Mouse (Mus musculus) liver, embryonic 13.5 days (tissue): ENCODE data around the gene Rarg. TPM values are rescaled to one million over a fixed set of nuclear protein-coding genes. Genes with fewer than 3 reads are reported as not detected.
A peak's percentile ranks its signal among the peaks of the same experiment; 100 is the strongest.

Experiments used
- ATAC-seq: fragments of 200-750 bp; cut with Nextera tagmentation; 2 replicates; pipeline ENCODE4 v1.8.0; 2017; ENCODE audit warnings: low read depth, mild to moderate bottlenecking, moderate number of reproducible peaks, moderate library complexity
- DNase-seq: peaks from one replicate; pipeline ENCODE4 v3.0.0; 2022
- H3K27ac ChIP-seq: fragments of 300-500 bp; sonication (generic); 2 replicates; pipeline ENCODE4 v1.5.1; 2015; ENCODE audit warnings: moderate library complexity, mild to moderate bottlenecking, inconsistent platforms
- H3K27me3 ChIP-seq: fragments of 300-500 bp; sonication (generic); 2 replicates; pipeline ENCODE4 v1.6.1; 2015; ENCODE audit warnings: mild to moderate bottlenecking, inconsistent platforms
- H3K36me3 ChIP-seq: fragments of 300-500 bp; sonication (generic); 2 replicates; pipeline ENCODE4 v1.6.1; 2015; ENCODE audit warnings: mild to moderate bottlenecking, inconsistent platforms
- H3K4me1 ChIP-seq: fragments of 300-500 bp; sonication (generic); replicated peaks from 2 replicates; pipeline ENCODE4 v1.6.1; 2015; ENCODE audit warnings: inconsistent platforms
- H3K4me2 ChIP-seq: fragments of 300-500 bp; sonication (generic); 2 replicates; pipeline ENCODE4 v1.6.1; 2015; ENCODE audit warnings: inconsistent platforms, mild to moderate bottlenecking, moderate library complexity
- H3K4me3 ChIP-seq: fragments of 300-500 bp; sonication (generic); replicated peaks from 2 replicates; pipeline ENCODE4 v1.5.1; 2015; ENCODE audit warnings: mild to moderate bottlenecking, inconsistent platforms
- H3K9ac ChIP-seq: fragments of 300-500 bp; sonication (generic); 2 replicates; pipeline ENCODE4 v1.6.1; 2015; ENCODE audit warnings: mild to moderate bottlenecking, inconsistent platforms
- H3K9me3 ChIP-seq: fragments of 300-500 bp; sonication (generic); replicated peaks from 2 replicates; pipeline ENCODE4 v1.6.1; 2016; ENCODE audit warnings: inconsistent platforms
- WGBS: fragments of 180-500 bp; shearing (Covaris S2); methylation state at CpG from one replicate; pipeline ENCODE4 v1.1.7; 2015; ENCODE audit not compliant: insufficient replicate concordance; 5-methylcytosine and 5-hydroxymethylcytosine counted together
- polyA plus RNA-seq: library from polyadenylated mRNA; unstranded; fragments of >200 nt; fragmentation: Nextera tagmentation; extraction: Ambion mirVana; gene quantifications from 2 replicates; pipeline ENCODE4 v1.2.1, GENCODE M21; 2015

Rarg gene
- polyA plus RNA-seq, 1 experiment from 2014 or later, result 2.5 TPM

DNA sequence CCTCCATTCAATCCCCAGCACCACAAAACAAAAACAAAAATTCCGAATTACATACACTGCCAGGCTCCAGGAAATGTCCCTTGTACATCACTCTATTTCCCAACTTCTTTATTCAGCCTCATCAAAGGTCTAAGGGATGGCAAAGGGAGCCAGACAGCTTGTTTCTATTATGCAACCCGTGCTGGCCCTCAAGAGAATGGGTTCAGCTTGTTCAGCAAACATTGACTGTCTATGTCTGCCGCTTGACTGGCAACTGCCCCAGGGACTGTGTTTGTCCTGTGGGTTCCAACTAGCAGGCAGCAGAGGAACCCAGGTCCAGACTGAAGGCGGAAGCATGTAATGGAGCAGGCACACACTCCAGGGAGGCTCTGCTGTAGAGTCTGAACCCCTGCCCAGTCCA is 58.5 kb downstream of the Rarg start:
- H3K4me1 ChIP-seq, result peaks cover 29% of the 10 kb centered on the region
- no peaks in the 10 kb centered on the region for H3K9me3 ChIP-seq
- ATAC-seq (no peak), DNase-seq (no peak)
- peak overlapping the region; percentile 37; the same call in 1 of the 2 replicates for H3K27ac ChIP-seq
- no peaks in the 10 kb centered on the region; the same call in 1 of the 2 replicates for H3K36me3 ChIP-seq
- H3K4me3 ChIP-seq, result no peak overlapping the region
- no peaks in the 10 kb centered on the region for H3K27me3 ChIP-seq
- WGBS, result 69% methylated on average over 4 of the region's 4 CpGs
- H3K4me2 ChIP-seq, result no peak overlapping the region
- no peak overlapping the region for H3K9ac ChIP-seq

GRCm38 (mm10) chr15:102195373-102195772 is 61.9 kb downstream of the Rarg start:
- Histone ChIP-seq H3K9ac (no peak overlapping the region), H3K36me3 (no peaks in the 10 kb centered on the region; the same call in 1 of the 2 replicates), H3K27ac (no peak overlapping the region), H3K4me3 (no peak overlapping the region), H3K4me2 (no peak overlapping the region), H3K4me1 (peaks cover 31% of the 10 kb centered on the region), H3K27me3 (no peaks in the 10 kb centered on the region), H3K9me3 (no peaks in the 10 kb centered on the region)
- 63% methylated on average over 4 of the region's 4 CpGs for WGBS
- ATAC-seq, result no peak
- DNase-seq, result no peak

GRCm38 (mm10) chr15:102194439-102194838 is 62.9 kb downstream of the Rarg start:
- Histone ChIP-seq H3K4me1 (peaks cover 35% of the 10 kb centered on the region), H3K9ac (no peak overlapping the region), H3K9me3 (no peaks in the 10 kb centered on the region), H3K4me2 (no peak overlapping the region), H3K27me3 (no peaks in the 10 kb centered on the region), H3K27ac (peak overlapping the region; percentile 56; the same call in 1 of the 2 replicates), H3K36me3 (no peaks in the 10 kb centered on the region), H3K4me3 (no peak overlapping the region)
- DNase-seq, result no peak
- ATAC-seq, result no peak
- WGBS, result 43% methylated on average over 4 of the region's 4 CpGs

DNA sequence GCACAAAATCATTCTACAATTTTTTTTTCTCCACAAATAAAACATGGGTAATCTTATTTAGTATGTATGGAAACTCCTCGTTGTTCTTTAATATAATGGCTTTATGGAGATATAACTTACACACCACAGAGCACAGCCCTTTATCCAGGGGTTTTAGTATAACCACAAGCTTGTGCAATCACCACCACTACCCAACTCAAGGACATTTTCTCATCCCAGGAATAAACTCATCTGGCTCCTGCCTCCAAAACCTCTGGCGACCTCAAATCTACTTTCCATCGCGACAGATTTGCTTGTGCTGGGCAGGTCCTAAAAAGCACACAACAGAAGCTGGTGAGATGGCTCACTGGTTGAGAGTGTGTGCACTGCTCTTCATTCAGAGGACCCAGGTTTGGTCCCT is 63.7 kb downstream of the Rarg start:
- peaks cover 39% of the 10 kb centered on the region for H3K4me1 ChIP-seq
- H3K36me3 ChIP-seq, result no peaks in the 10 kb centered on the region
- DNase-seq (no peak), ATAC-seq (no peak)
- no peak overlapping the region for H3K4me3 ChIP-seq
- H3K27me3 ChIP-seq, result no peaks in the 10 kb centered on the region
- H3K9me3 ChIP-seq, result no peaks in the 10 kb centered on the region
- H3K27ac ChIP-seq, result peak overlapping the region; percentile 56; the same call in 1 of the 2 replicates
- WGBS, result 60% methylated on average over 4 of the region's 4 CpGs
- H3K4me2 ChIP-seq, result no peak overlapping the region
- no peak overlapping the region for H3K9ac ChIP-seq

- 12% methylated on average over 5 of the region's 5 CpGs for WGBS
- H3K4me1 ChIP-seq, result peaks cover 46% of the 10 kb centered on the region
- H3K36me3 ChIP-seq, result no peaks in the 10 kb centered on the region
- H3K9ac ChIP-seq, result no peak overlapping the region
- no peak overlapping the region for H3K4me3 ChIP-seq
- no peaks in the 10 kb centered on the region for H3K27me3 ChIP-seq
- ATAC-seq (no peak), DNase-seq (no peak)
- no peak overlapping the region for H3K4me2 ChIP-seq
- peak overlapping the region; percentile 68 for H3K27ac ChIP-seq
- no peaks in the 10 kb centered on the region for H3K9me3 ChIP-seq
These were observed 64.4 kb downstream of the Rarg start for GRCm38 (mm10) chr15:102192820-102193386.

DNA sequence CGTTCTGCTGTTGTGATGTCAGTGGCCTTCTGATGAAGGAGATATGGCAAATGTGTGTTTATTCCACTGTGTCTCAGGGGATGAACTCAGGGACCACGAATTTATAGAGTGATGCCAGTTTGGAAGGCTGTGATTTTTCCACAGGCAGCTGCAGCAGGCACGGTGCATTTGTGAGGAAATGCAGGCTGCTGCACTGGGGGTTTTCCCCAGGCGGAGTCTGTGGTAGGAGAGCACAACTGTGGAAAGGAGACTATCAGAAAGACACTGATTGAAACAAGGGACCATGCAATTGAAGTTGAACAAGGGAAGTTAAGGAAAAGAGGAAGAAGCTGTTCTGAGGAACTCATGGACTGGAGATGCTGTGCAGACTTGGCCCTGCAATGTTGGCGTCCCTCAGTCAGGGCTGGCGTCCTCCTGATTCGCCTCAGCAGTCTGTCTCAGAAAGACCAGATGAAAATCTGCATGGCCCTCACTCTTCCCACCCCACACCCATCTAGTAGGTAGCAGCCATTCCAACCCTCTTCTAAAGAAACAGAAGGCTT is 65.0 kb downstream of the Rarg start:
- H3K9me3 ChIP-seq, result no peaks in the 10 kb centered on the region
- no peaks in the 10 kb centered on the region for H3K36me3 ChIP-seq
- DNase-seq (no peak), ATAC-seq (no peak)
- H3K27ac ChIP-seq, result peak overlapping the region; percentile 68
- H3K9ac ChIP-seq, result no peak overlapping the region
- no peak overlapping the region for H3K4me3 ChIP-seq
- no peak overlapping the region for H3K4me2 ChIP-seq
- WGBS, result 36% methylated on average over 7 of the region's 7 CpGs
- H3K27me3 ChIP-seq, result no peaks in the 10 kb centered on the region
- H3K4me1 ChIP-seq, result peaks cover 48% of the 10 kb centered on the region

DNA sequence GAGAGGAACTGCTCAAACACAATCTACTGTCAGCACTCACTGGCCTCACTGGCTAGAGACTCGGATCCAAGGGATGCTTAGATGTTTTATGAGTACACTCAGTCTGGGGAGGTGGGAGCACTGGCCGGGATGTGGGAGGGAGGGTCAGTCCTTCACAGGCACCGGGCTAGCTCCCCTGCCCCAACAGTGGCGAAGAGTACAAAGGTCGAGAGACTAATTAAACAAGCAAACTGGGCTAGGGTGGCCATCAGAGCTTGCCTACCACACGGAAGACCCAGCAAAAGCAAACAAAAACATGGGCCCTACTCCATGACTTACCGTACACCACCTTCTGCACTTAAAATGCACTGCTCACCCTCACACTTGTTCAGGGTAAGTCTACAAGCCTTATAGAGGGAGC is 65.6 kb downstream of the Rarg start:
- H3K27ac ChIP-seq, result peak overlapping the region; percentile 68
- no peak overlapping the region for H3K4me2 ChIP-seq
- H3K4me3 ChIP-seq, result no peak overlapping the region
- DNase-seq (no peak), ATAC-seq (peak; percentile 50)
- H3K9me3 ChIP-seq, result no peaks in the 10 kb centered on the region
- no peaks in the 10 kb centered on the region for H3K36me3 ChIP-seq
- no peak overlapping the region for H3K9ac ChIP-seq
- 58% methylated on average over 7 of the region's 7 CpGs for WGBS
- no peaks in the 10 kb centered on the region for H3K27me3 ChIP-seq
- H3K4me1 ChIP-seq, result peaks cover 48% of the 10 kb centered on the region

DNA sequence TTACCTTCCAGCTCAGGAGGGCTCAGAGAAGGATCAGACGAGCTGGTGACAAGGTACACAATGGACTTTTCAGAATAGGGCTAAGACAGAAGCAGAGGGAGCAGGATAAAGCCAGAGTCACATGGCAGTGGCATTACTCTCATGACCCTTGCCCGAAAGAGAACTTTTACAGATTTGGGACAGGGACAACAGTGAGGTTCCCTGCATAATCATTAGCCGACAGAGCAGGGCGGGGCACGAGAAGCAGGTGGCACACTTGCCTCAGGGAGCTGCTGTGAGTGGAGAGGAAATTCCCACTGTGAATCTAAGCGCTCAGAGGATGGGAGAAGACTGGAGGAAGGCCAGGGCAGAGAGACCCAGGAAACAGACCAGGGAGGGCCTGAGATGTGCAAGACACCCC is 68.4 kb downstream of the Rarg start:
- 0 out of 2 replicates have a peak, but pooled peaks cover 4% of the 10 kb centered on the region for H3K36me3 ChIP-seq
- 0 out of 2 replicates have a peak overlapping the region, but pooled peaks have one; percentile 21 for H3K4me2 ChIP-seq
- no peaks in the 10 kb centered on the region for H3K9me3 ChIP-seq
- no peak overlapping the region for H3K4me3 ChIP-seq
- H3K27ac ChIP-seq, result peak overlapping the region; percentile 29; the same call in 1 of the 2 replicates
- H3K9ac ChIP-seq, result no peak overlapping the region
- no peak for DNase-seq
- WGBS, result 57% methylated on average over 6 of the region's 6 CpGs
- peaks cover 38% of the 10 kb centered on the region for H3K4me1 ChIP-seq
- H3K27me3 ChIP-seq, result no peaks in the 10 kb centered on the region
- ATAC-seq, result no peak

DNA sequence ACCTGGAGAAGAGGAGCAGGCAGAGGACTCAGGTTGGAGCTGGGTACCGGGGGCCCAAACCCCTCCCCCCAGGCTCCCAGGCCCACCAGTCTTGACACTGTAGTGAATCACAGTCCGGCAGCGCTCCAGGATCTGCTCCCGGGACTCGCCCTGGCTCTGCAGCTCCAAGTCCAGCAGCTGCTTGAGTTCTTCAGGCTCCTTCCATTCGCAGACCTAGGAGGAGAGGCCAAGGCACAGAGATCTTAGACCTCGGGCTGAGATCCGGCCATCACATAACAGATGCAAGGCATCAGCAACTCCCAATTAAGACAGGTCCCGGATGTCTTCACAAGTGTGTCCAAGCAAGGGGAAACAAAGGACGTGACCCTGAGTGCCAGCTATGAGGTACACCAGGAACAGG is 69.2 kb downstream of the Rarg start:
- Histone ChIP-seq H3K27me3 (no peaks in the 10 kb centered on the region), H3K4me3 (no peak overlapping the region), H3K9ac (0 out of 2 replicates have a peak overlapping the region, but pooled peaks have one; percentile 38), H3K4me2 (0 out of 2 replicates have a peak overlapping the region, but pooled peaks have one; percentile 21), H3K27ac (no peak overlapping the region), H3K36me3 (0 out of 2 replicates have a peak, but pooled peaks cover 4% of the 10 kb centered on the region), H3K9me3 (no peaks in the 10 kb centered on the region), H3K4me1 (peaks cover 35% of the 10 kb centered on the region)
- WGBS, result 74% methylated on average over 10 of the region's 10 CpGs
- DNase-seq (no peak), ATAC-seq (no peak)

- Histone ChIP-seq H3K4me3 (no peak overlapping the region), H3K9me3 (no peaks in the 10 kb centered on the region), H3K9ac (no peak overlapping the region), H3K27me3 (no peaks in the 10 kb centered on the region), H3K36me3 (0 out of 2 replicates have a peak, but pooled peaks cover 4% of the 10 kb centered on the region), H3K4me2 (no peak overlapping the region), H3K4me1 (peaks cover 22% of the 10 kb centered on the region), H3K27ac (peak overlapping the region; percentile 43; the same call in 1 of the 2 replicates)
- WGBS, result 70% methylated on average over 11 of the region's 11 CpGs
- DNase-seq, result no peak
- ATAC-seq, result peak; percentile 52
These were observed 71.1 kb downstream of the Rarg start for GRCm38 (mm10) chr15:102186239-102186638.
